In genomic region chr4:82734348-82734747, GRCm38 (mm10) we compare ENCODE assay signal across 24 mouse cellular contexts. TPM values are rescaled to one million over a fixed set of nuclear protein-coding genes. Genes with fewer than 3 reads are reported as not detected.
A peak's percentile ranks its signal among the peaks of the same experiment; 100 is the strongest.
DNase-seq lines count a peak whose midpoint lies in the region; ATAC-seq and TF ChIP-seq lines count a peak whose summit lies in the region.
"Had no signal": no experiment of that assay in that cellular context is flagged by ENCODE, and none has a peak within 500 bp of the region (broad histone marks: within the 10 kb centered on the region; RNA-seq: fewer than 3 reads in every experiment).

No protein-coding gene starts in this region.

- dilution Hi-C loops in CH12.LX (cut with MboI; ENCODE audit: extremely low pct_ligation_motif_present, extremely low pct_unique_long_range_greater_than_20kb, low sequenced_read_pairs) = no loop called here

- no peak for TF ChIP-seq CTCF in CH12.LX (conservative IDR thresholded peaks at IDR 0.05 in 1 of 2, IDR thresholded peaks at IDR 0.05 in 1 of 2; ENCODE audit: low read depth in 2 of 2, low read length in 2 of 2)

- in situ Hi-C loops in CH12.LX (cut with MboI; ENCODE audit: low pct_ligation_motif_present, low pct_unique_long_range_greater_than_20kb, low sequenced_read_pairs) = no loop called here

- TF ChIP-seq EP300 in CH12.LX (IDR thresholded peaks at IDR 0.05; ENCODE audit: low read length) = no peak

- 51% methylated on average over 5 of the region's 5 CpGs for WGBS in heart, embryonic 13.5 days
- 72% methylated on average over 5 of the region's 5 CpGs for WGBS in limb, embryonic 10.5 days
- 61% methylated on average over 5 of the region's 5 CpGs for WGBS in hindbrain, embryonic 11.5 days

- intact Hi-C loops in heart, postnatal 14 days (cut with DNase I) = no loop called here

- TF ChIP-seq RAD21 in CH12.LX (IDR thresholded peaks at IDR 0.05; ENCODE audit: low read depth, low read length) = no peak

- no peaks in the 10 kb centered on the region for H3K27me3 ChIP-seq in heart, embryonic 13.5 days (replicated peaks)
- H3K27me3 ChIP-seq in CH12.LX (replicated peaks) = no peaks in the 10 kb centered on the region
- H3K27me3 ChIP-seq in limb, embryonic 10.5 days (ENCODE audit: low read depth, poor library complexity, severe bottlenecking) = no peaks in the 10 kb centered on the region
- H3K27me3 ChIP-seq in hindbrain, embryonic 11.5 days (ENCODE audit: control insufficient read depth, insufficient read depth, low read length) = no peaks in the 10 kb centered on the region
- H3K27me3 ChIP-seq: embryonic facial prominence, embryonic 13.5 days; forebrain, embryonic 12.5 days; intestine, embryonic 15.5 days; midbrain, embryonic 13.5 days had no signal

- peak overlapping the region; percentile 72 for H3K27ac ChIP-seq in heart, embryonic 13.5 days (replicated peaks)
- H3K27ac ChIP-seq in CH12.LX (ENCODE audit: insufficient read depth, low read depth) = no peak overlapping the region
- H3K27ac ChIP-seq in limb, embryonic 10.5 days = peak overlapping the region; percentile 21; the same call in 1 of the 2 replicates
- H3K27ac ChIP-seq in hindbrain, embryonic 11.5 days (ENCODE audit: low read depth, low read length) = no peak overlapping the region
- H3K27ac ChIP-seq: embryonic facial prominence, embryonic 13.5 days; forebrain, embryonic 12.5 days; intestine, embryonic 15.5 days; liver, embryonic 14.5 days; midbrain, embryonic 13.5 days had no signal

- no peak overlapping the region for H3K4me2 ChIP-seq in heart, embryonic 13.5 days
- H3K4me2 ChIP-seq in CH12.LX (ENCODE audit: insufficient read depth, low read depth, poor library complexity, severe bottlenecking) = no peak overlapping the region
- H3K4me2 ChIP-seq in hindbrain, embryonic 11.5 days (replicated peaks; ENCODE audit: low read depth, low read length) = no peak overlapping the region
- H3K4me2 ChIP-seq: embryonic facial prominence, embryonic 13.5 days; forebrain, embryonic 12.5 days; heart, embryonic 11.5 days; intestine, embryonic 15.5 days; midbrain, embryonic 13.5 days had no signal

- no peaks in the 10 kb centered on the region for H3K79me2 ChIP-seq in CH12.LX (replicated peaks; ENCODE audit: control insufficient read depth, extremely low read depth, insufficient read depth, poor library complexity, severe bottlenecking)

- peaks cover 16% of the 10 kb centered on the region for H3K4me1 ChIP-seq in heart, embryonic 13.5 days
- peaks cover 9 to 23% of the 10 kb centered on the region in 2 experiments; a peak in 3 of 4 replicates for H3K4me1 ChIP-seq in CH12.LX (ENCODE audit: control insufficient read depth in 1 of 2, insufficient read depth in 2 of 2)
- peaks cover 16% of the 10 kb centered on the region for H3K4me1 ChIP-seq in limb, embryonic 10.5 days
- H3K4me1 ChIP-seq in hindbrain, embryonic 11.5 days (replicated peaks; ENCODE audit: control insufficient read depth, insufficient read depth, low read length) = no peaks in the 10 kb centered on the region
- H3K4me1 ChIP-seq: intestine, embryonic 15.5 days had no signal

- H3K4me3 ChIP-seq in heart, embryonic 13.5 days = no peak overlapping the region
- no peak overlapping the region for H3K4me3 ChIP-seq in CH12.LX (replicated peaks in 1 of 3; ENCODE audit: low read depth in 2 of 3, low read length in 2 of 3, poor library complexity in 1 of 3)
- H3K4me3 ChIP-seq in limb, embryonic 10.5 days = no peak overlapping the region
- H3K4me3 ChIP-seq in hindbrain, embryonic 11.5 days (ENCODE audit: low read depth, low read length) = no peak overlapping the region
- H3K4me3 ChIP-seq: embryonic facial prominence, embryonic 13.5 days; erythroblast, embryonic 14.5 days; forebrain, embryonic 12.5 days; intestine, embryonic 15.5 days; midbrain, embryonic 13.5 days had no signal

- no peak for DNase-seq in heart, postnatal 14 days
- DNase-seq in CH12.LX (ENCODE audit: extremely low read depth) = peak; percentile 6
- no peak for DNase-seq in limb, embryonic 10.5 days (ENCODE audit: low spot score)
- no peak for DNase-seq in hindbrain, embryonic 11.5 days (ENCODE audit: low spot score)
- DNase-seq in cerebellum, adult 11-12 months = no peak
- DNase-seq: adrenal gland, adult 2 months; cerebellum, adult 11 months; cerebellum, postnatal 10 days; heart, postnatal 36 days; kidney, adult 9 months; kidney, postnatal 14 days; lung, postnatal 10 days; spleen, adult 18-20 months had no signal

- H3K36me3 ChIP-seq in heart, embryonic 13.5 days = no peaks in the 10 kb centered on the region
- no peaks in the 10 kb centered on the region for H3K36me3 ChIP-seq in CH12.LX (replicated peaks in 1 of 2; ENCODE audit: control insufficient read depth in 1 of 2, insufficient read depth in 1 of 2, low read length in 1 of 2)
- H3K36me3 ChIP-seq in limb, embryonic 10.5 days = no peaks in the 10 kb centered on the region
- H3K36me3 ChIP-seq in hindbrain, embryonic 11.5 days (ENCODE audit: control insufficient read depth, insufficient read depth, low read length) = no peaks in the 10 kb centered on the region
- H3K36me3 ChIP-seq: embryonic facial prominence, embryonic 13.5 days; forebrain, embryonic 12.5 days; intestine, embryonic 15.5 days; midbrain, embryonic 13.5 days had no signal

- TF ChIP-seq POLR2A in CH12.LX (IDR thresholded peaks at IDR 0.05; ENCODE audit: low read depth, low read length) = no peak

- H3K9me3 ChIP-seq in heart, embryonic 13.5 days = no peaks in the 10 kb centered on the region
- H3K9me3 ChIP-seq in CH12.LX (replicated peaks; ENCODE audit: low read length) = no peaks in the 10 kb centered on the region
- H3K9me3 ChIP-seq in limb, embryonic 10.5 days (replicated peaks) = no peaks in the 10 kb centered on the region
- H3K9me3 ChIP-seq in hindbrain, embryonic 11.5 days (ENCODE audit: control insufficient read depth, low read length) = no peaks in the 10 kb centered on the region
- H3K9me3 ChIP-seq: embryonic facial prominence, embryonic 13.5 days; forebrain, embryonic 12.5 days; intestine, embryonic 15.5 days; midbrain, embryonic 13.5 days had no signal

- no peak overlapping the region for H3K9ac ChIP-seq in heart, embryonic 13.5 days
- H3K9ac ChIP-seq in CH12.LX (ENCODE audit: insufficient read depth, low read depth) = no peak overlapping the region
- no peak overlapping the region for H3K9ac ChIP-seq in hindbrain, embryonic 11.5 days (ENCODE audit: low read depth, low read length)
- H3K9ac ChIP-seq: embryonic facial prominence, embryonic 13.5 days; forebrain, embryonic 12.5 days; intestine, embryonic 15.5 days; liver, embryonic 14.5 days; midbrain, embryonic 13.5 days had no signal

- ATAC-seq in heart, embryonic 13.5 days (ENCODE audit: extremely low read depth, insufficient number of reproducible peaks, low FRiP score, low TSS enrichment) = no peak
- peak; percentile 91 for ATAC-seq in megakaryocyte progenitor cell, adult 5-6 weeks (replicated peaks; ENCODE audit: poor library complexity)
- no peak for ATAC-seq in hindbrain, embryonic 11.5 days (ENCODE audit: low FRiP score)
- ATAC-seq: CD4-positive, CD25-positive, alpha-beta regulatory T cell, adult 4 months; hindbrain, embryonic 16.5 days; intestine, embryonic 15.5 days; midbrain, embryonic 13.5 days had no signal

TF ChIP-seq in CH12.LX, 34 proteins besides CTCF, POLR2A, EP300 and RAD21:
- TF ChIP-seq USF2 (conservative IDR thresholded peaks at IDR 0.05; ENCODE audit: low read depth, low read length) (no peak), ZC3H11A (IDR thresholded peaks at IDR 0.05; ENCODE audit: low read depth, low read length) (no peak), PAX5 (IDR thresholded peaks at IDR 0.05; ENCODE audit: low read length) (no peak), POLR2AphosphoS2 (IDR thresholded peaks at IDR 0.05; ENCODE audit: low read depth, low read length) (no peak), UBTF (IDR thresholded peaks at IDR 0.05; ENCODE audit: low read depth, low read length) (no peak), ZKSCAN1 (IDR thresholded peaks at IDR 0.05; ENCODE audit: borderline replicate concordance, low read depth, low read length) (no peak), CHD2 (IDR thresholded peaks at IDR 0.05; ENCODE audit: low read length) (no peak), TCF12 (IDR thresholded peaks at IDR 0.05; ENCODE audit: low read depth, low read length) (no peak), MEF2A (IDR thresholded peaks at IDR 0.05; ENCODE audit: borderline replicate concordance, low read depth, low read length) (no peak), SMC3 (IDR thresholded peaks at IDR 0.05; ENCODE audit: low read depth, low read length) (no peak)
TF ChIP-seq in CH12.LX: peak in this region for 0.

RNA-seq across cellular contexts. Expression of gene Nfib, which starts 28.8 kb away (rescaled TPM):
- polyA plus RNA-seq in heart, embryonic 13.5 days (2015; fragmentation: Nextera tagmentation; extraction: Ambion mirVana) = 53.0 and 57.9 TPM in 2 replicates
- 100 to 1,000 TPM; 136 to 138 TPM for total RNA-seq in heart, postnatal 14 days (2021)
- total RNA-seq in CH12.LX (2012; rRNA removed) = 0.04 TPM in 2 replicates
- total RNA-seq in CH12.LX (2014; rRNA removed) = 0.05 and 0.11 TPM in 2 replicates
- 0.05 and 0.09 TPM in 2 replicates for polyA plus RNA-seq in CH12.LX (2012; ENCODE audit: insufficient read length, low read depth)
- 13.5 and 23.4 TPM in 2 replicates for polyA plus RNA-seq in limb, embryonic 10.5 days (2016; fragmentation: Nextera tagmentation; extraction: Ambion mirVana)
- total RNA-seq in megakaryocyte progenitor cell, adult 5-6 weeks (2015) = not detected in 2 replicates
- total RNA-seq in megakaryocyte progenitor cell, adult 5-6 weeks (2017) = 0.10 TPM in 1 of 2 replicates, not detected in the other
- polyA plus RNA-seq in hindbrain, embryonic 11.5 days (2014; fragmentation: Nextera tagmentation; extraction: Ambion mirVana) = 28.6 and 38.6 TPM in 2 replicates
- polyA plus RNA-seq: erythroblast, embryonic 14.5 days had no signal

Comparison
In these comparisons a context has a peak if more than half of its experiments do, and no peak if none do; other contexts are left out.
1. H3K27ac ChIP-seq: peak in heart, embryonic 13.5 days (single experiment) and limb, embryonic 10.5 days (single experiment); none in CH12.LX (single experiment) and hindbrain, embryonic 11.5 days (single experiment).
2. RNA of gene Nfib, which starts 28.8 kb away (polyA plus RNA-seq): 53.0 to 57.9 TPM in heart, embryonic 13.5 days, 28.6 to 38.6 TPM in hindbrain, embryonic 11.5 days and 13.5 to 23.4 TPM in limb, embryonic 10.5 days; 0.05 to 0.09 TPM in CH12.LX; every median in the first group is over 10 times any median in the second.